Mouse (Mus musculus) midbrain, embryonic 16.5 days (tissue): ENCODE measurements at regions not wholly inside any gene's neighbourhood (a gene's known extent, or its start where the extent isn't known, plus 50 kb on each side); places are given as distances from the start of the nearest gene placed in this dataset.

Experiments
- ATAC-seq: fragments of 200-750 bp; cut with Nextera tagmentation; 2 replicates; pipeline ENCODE4 v1.8.0; 2017; ENCODE audit warnings: moderate TSS enrichment
- H3K27ac ChIP-seq: fragments of 300-500 bp; sonication (generic); 2 replicates; pipeline ENCODE4 v1.5.1; 2014; ENCODE audit warnings: mild to moderate bottlenecking, low read length, mixed read lengths
- H3K27me3 ChIP-seq: fragments of 300-500 bp; sonication (generic); 2 replicates; pipeline ENCODE4 v1.6.1; 2014; ENCODE audit warnings: low read depth, low read length, mixed read lengths; ENCODE audit not compliant: control insufficient read depth, insufficient read depth
- H3K36me3 ChIP-seq: fragments of 300-500 bp; sonication (generic); 2 replicates; pipeline ENCODE4 v1.6.1; 2014; ENCODE audit warnings: mild to moderate bottlenecking, low read length, moderate library complexity, mixed read lengths; ENCODE audit not compliant: control insufficient read depth, insufficient read depth
- H3K4me1 ChIP-seq: fragments of 300-500 bp; sonication (generic); 2 replicates; pipeline ENCODE4 v1.6.1; 2014; ENCODE audit warnings: mild to moderate bottlenecking, low read length, mixed read lengths; ENCODE audit not compliant: control insufficient read depth, insufficient read depth
- H3K4me2 ChIP-seq: fragments of 300-500 bp; sonication (generic); 2 replicates; pipeline ENCODE4 v1.6.1; 2014; ENCODE audit warnings: mild to moderate bottlenecking, low read length, mixed read lengths
- H3K4me3 ChIP-seq: fragments of 300-500 bp; sonication (generic); 2 replicates; pipeline ENCODE4 v1.5.1; 2014; ENCODE audit warnings: low read depth, mild to moderate bottlenecking, low read length, moderate library complexity, mixed read lengths
- H3K9ac ChIP-seq: fragments of 300-500 bp; sonication (generic); 2 replicates; pipeline ENCODE4 v1.6.1; 2014; ENCODE audit warnings: low read depth, low read length, mixed read lengths
- H3K9me3 ChIP-seq: fragments of 300-500 bp; sonication (generic); replicated peaks from 2 replicates; pipeline ENCODE4 v1.6.1; 2014; ENCODE audit warnings: mild to moderate bottlenecking, low read length, mixed read lengths; ENCODE audit not compliant: control insufficient read depth, poor library complexity, severe bottlenecking
- WGBS: fragments of 180-500 bp; shearing (Covaris S2); extraction: QIAGEN DNeasy Blood & Tissue Kit; methylation state at CpG from one replicate; pipeline ENCODE4 v1.1.7; 2014; 5-methylcytosine and 5-hydroxymethylcytosine counted together

DNA sequence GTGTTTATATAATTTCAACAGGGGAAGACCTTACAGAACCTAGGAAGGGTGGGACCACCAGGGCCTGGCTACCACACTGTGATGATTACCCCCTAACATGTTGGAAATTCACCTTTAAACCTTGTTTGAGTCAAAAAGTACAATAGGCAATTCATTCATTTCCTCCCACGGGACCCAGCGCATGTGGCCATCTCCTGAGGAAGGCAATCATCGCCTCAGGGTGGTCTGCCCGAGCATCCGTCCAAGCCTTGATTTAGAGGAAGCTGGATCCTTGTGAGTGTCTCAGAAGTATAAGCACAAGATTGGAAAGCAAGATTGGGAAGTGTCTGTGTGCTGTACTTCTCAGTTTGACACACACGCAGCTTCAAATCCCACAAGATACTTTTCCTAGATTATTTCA lies 360.9 kb upstream of the Actbl2 start:
- Histone ChIP-seq H3K4me3 (no peak overlapping the region), H3K27me3 (no peaks in the 10 kb centered on the region), H3K9ac (no peak overlapping the region), H3K36me3 (no peaks in the 10 kb centered on the region), H3K4me1 (no peaks in the 10 kb centered on the region), H3K27ac (no peak overlapping the region), H3K9me3 (no peaks in the 10 kb centered on the region), H3K4me2 (no peak overlapping the region)
- no peak for ATAC-seq
- 89% methylated on average over 6 of the region's 6 CpGs for WGBS

DNA sequence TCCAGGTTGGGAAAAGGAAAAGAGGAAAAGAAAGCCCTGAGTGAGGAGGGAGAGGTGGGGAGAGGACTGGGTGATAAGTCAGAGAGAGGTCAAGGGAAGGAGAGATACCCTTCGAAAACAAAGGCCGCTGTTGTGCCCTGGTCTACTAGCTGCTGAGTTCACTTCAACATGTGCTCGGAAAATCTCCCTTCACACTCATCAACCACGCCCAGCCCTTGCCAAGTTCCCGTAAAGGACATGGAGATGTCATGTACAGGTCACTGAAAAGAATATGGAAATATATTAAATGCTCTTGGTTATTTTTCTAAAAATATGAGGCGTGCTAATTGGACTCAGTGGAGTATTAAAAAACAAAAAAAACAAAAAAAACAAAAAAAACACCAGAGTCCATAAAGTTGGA lies 359.5 kb upstream of the Actbl2 start:
- no peaks in the 10 kb centered on the region for H3K27me3 ChIP-seq

DNA sequence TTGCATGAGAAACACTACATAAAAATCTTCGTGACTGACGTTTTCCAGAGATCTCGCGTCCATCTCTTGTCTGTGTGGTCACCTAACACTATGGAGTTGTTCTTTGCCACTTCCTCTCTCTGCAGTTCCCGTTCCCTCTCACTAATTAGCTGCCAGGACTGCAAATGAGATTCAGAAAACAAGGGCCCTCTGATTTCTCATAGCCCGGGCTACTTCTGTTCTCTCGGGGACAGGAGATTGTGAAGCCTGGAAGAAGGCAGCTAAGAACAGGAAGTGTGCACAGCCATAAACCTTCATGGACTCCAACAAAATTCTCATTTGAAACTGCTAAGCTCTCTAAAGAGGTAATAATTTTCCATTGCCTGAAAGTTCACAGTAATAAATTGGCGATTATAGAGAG lies 358.9 kb upstream of the Actbl2 start:
- Histone ChIP-seq H3K27me3 (no peaks in the 10 kb centered on the region), H3K36me3 (no peaks in the 10 kb centered on the region), H3K27ac (no peak overlapping the region), H3K9ac (no peak overlapping the region), H3K4me3 (no peak overlapping the region), H3K9me3 (no peaks in the 10 kb centered on the region), H3K4me1 (no peaks in the 10 kb centered on the region), H3K4me2 (no peak overlapping the region)
- WGBS: 78% methylated on average over 8 of the region's 8 CpGs
- no peak for ATAC-seq

More for the DNA sequence above, 359.5 kb upstream of the Actbl2 start:
- Histone ChIP-seq H3K4me2 (no peak overlapping the region), H3K9me3 (no peaks in the 10 kb centered on the region), H3K9ac (no peak overlapping the region), H3K4me1 (no peaks in the 10 kb centered on the region), H3K36me3 (no peaks in the 10 kb centered on the region), H3K4me3 (no peak overlapping the region), H3K27ac (no peak overlapping the region)
- WGBS: 92% methylated on average over 6 of the region's 6 CpGs
- no peak for ATAC-seq

DNA sequence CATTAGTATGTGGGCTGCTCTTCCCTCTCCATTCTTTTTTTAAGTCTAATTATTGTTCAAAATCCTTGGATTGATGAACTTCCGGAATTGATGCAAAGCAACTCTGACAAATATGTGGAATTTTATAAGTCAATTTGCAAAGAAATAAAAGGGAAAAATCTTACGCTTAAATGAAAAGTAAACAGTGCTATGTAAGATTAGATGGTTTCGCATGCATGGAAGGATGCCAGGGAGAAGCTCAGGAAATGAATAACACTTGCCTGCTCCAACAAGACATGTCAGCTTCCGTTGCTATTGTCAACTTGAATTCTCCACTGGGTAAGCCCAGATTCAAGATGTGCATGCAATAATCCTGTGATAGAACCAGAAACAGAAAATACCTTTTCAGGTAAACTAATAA lies 357.2 kb upstream of the Actbl2 start:
- Histone ChIP-seq H3K9ac (no peak overlapping the region), H3K27me3 (no peaks in the 10 kb centered on the region), H3K36me3 (no peaks in the 10 kb centered on the region), H3K9me3 (no peaks in the 10 kb centered on the region), H3K4me3 (no peak overlapping the region), H3K4me2 (no peak overlapping the region), H3K4me1 (no peaks in the 10 kb centered on the region), H3K27ac (no peak overlapping the region)
- ATAC-seq: no peak
- 66% methylated on average over 4 of the region's 4 CpGs for WGBS

DNA sequence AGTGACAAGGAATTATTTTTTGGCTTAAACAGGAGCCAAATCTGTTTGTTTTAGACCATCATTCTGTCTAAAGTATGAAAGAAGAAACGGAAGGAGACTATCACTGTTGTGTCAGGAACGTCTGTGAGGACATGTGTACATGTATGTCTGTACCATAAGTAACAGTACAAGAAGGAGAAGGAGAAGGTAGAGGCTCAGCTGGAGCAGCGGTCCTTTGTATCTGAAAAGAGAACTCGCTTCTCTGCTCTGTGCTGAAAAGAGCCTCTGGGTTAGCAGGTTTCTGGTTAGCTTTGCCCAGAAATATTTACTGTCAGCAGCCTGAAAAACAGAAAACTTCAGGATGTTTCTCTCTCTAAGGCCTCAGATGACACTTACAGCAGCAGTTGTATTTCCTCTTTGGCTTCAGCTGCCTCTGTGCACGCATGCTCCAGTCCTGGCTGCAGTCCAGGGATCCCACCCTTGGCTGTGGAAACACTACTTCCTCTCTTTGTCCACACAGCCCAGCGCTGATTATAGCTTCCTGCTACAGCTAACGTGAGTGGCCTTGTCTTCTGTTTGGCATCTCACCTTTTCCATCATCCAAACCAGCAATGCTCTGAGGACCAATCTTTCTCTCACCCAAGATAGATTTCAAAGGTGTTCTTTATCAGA lies 351.7 kb upstream of the Actbl2 start:
- WGBS: 78% methylated on average over 7 of the region's 7 CpGs
- Histone ChIP-seq H3K4me1 (no peaks in the 10 kb centered on the region), H3K27me3 (no peaks in the 10 kb centered on the region), H3K36me3 (no peaks in the 10 kb centered on the region), H3K4me3 (no peak overlapping the region), H3K4me2 (no peak overlapping the region), H3K9me3 (no peaks in the 10 kb centered on the region), H3K27ac (no peak overlapping the region), H3K9ac (no peak overlapping the region)
- no peak for ATAC-seq

DNA sequence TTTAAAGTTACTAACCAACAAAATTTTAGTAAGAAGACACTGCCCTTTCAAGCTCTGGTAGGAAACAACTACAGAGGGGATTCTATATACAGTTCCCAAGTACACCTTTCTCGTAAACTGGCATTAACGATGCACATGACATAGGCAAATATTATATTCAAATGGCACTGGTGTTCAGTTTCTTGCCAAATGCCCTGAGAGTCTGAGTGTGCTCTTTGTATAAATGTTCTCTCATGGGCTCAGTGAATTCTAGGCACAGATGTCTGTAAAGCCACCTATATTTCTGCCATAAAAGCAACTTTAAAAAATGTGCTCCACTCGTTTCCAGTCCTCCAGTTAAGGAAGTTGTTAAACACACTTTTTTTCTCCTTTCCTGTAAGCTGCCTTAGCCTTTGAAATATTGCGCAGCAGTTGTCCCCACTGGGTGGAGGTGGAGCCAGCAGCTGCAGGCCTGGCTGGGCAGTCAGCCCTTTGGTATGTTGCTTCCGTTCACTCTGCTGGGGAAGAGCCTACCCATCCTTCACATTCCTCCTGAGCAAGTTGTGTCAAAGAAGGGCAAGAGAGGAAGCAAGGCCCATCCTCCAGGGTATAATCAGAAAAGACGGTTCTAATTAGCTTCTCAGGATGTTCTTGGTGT lies 347.4 kb upstream of the Actbl2 start:
- Histone ChIP-seq H3K9ac (no peak overlapping the region), H3K27me3 (no peaks in the 10 kb centered on the region), H3K27ac (no peak overlapping the region), H3K9me3 (no peaks in the 10 kb centered on the region), H3K4me2 (no peak overlapping the region), H3K36me3 (no peaks in the 10 kb centered on the region), H3K4me1 (no peaks in the 10 kb centered on the region), H3K4me3 (no peak overlapping the region)
- WGBS: 61% methylated on average over 6 of the region's 6 CpGs
- ATAC-seq: no peak

DNA sequence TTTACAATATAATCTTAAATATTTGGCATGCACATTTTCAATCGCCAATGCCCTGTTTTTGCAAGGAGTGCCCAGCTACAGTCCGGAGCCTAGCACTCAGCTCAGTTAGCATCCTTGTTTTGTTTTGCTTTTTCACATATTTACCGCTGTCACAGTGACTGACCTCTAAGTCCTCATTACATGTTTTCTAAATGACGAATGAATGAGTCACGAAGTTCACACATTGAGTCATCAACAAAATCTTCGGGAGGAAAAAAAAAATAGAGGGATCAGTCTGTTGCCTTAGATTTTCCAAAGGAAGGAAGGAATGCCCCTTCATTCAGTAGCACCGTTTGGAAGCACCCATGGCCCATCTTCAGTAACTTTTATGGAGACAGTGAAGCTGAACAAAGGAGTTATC lies 342.9 kb upstream of the Actbl2 start:
- Histone ChIP-seq H3K4me1 (no peaks in the 10 kb centered on the region), H3K27me3 (no peaks in the 10 kb centered on the region), H3K27ac (no peak overlapping the region), H3K9ac (no peak overlapping the region), H3K36me3 (no peaks in the 10 kb centered on the region), H3K9me3 (no peaks in the 10 kb centered on the region), H3K4me3 (no peak overlapping the region), H3K4me2 (no peak overlapping the region)
- no peak for ATAC-seq
- WGBS: 91% methylated on average over 7 of the region's 7 CpGs

DNA sequence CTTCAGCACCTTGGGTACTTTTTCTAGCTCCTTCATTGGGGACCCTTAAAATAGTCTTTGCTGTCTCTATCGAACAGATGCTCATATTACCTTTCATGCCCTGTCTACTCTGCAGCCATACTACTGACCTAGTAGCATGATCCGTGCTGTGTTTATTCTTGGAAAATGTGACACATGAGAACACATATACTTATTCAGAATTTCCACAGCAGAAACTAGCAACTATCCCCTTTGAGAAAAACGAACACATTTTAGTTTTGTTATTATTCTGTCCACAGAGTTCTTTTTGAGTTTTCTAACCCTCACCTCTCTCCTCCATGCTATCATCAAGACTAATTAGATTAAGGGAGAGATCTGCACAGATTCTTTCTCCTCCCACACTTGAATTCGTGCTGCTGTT lies 341.6 kb upstream of the Actbl2 start:
- H3K36me3 ChIP-seq: no peaks in the 10 kb centered on the region
- no peak overlapping the region for H3K4me3 ChIP-seq
- H3K9ac ChIP-seq: no peak overlapping the region
- H3K27ac ChIP-seq: no peak overlapping the region
- H3K27me3 ChIP-seq: no peaks in the 10 kb centered on the region
- WGBS: 80% methylated on average over 4 of the region's 4 CpGs
- H3K4me2 ChIP-seq: no peak overlapping the region
- H3K4me1 ChIP-seq: no peaks in the 10 kb centered on the region
- no peaks in the 10 kb centered on the region for H3K9me3 ChIP-seq
- ATAC-seq: no peak

DNA sequence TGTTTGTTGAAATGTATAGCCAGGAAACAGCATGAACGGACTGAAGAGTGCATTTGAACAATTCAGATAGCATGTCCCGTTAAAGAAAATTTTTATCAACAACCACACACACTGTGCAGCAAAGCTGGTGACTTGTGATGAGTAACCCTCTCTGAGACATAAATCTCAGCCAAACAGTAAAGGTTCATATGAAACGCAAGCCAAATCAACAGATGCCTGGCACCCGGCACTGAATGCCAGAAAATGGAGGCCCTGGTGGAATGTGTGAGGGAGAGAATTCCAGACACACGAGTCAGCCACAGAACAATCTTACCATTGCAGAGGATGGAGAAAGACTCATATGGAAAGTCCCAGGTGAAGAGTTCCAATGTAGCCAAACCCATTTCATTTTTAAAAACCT lies 341.1 kb upstream of the Actbl2 start:
- ATAC-seq: no peak
- H3K9ac ChIP-seq: no peak overlapping the region
- no peak overlapping the region for H3K4me3 ChIP-seq
- WGBS: 90% methylated on average over 5 of the region's 5 CpGs
- H3K4me1 ChIP-seq: no peaks in the 10 kb centered on the region
- no peak overlapping the region for H3K4me2 ChIP-seq
- no peak overlapping the region for H3K27ac ChIP-seq
- H3K9me3 ChIP-seq: no peaks in the 10 kb centered on the region
- no peaks in the 10 kb centered on the region for H3K27me3 ChIP-seq
- H3K36me3 ChIP-seq: no peaks in the 10 kb centered on the region
